Mouse (Mus musculus) C2C12 (cell line): ENCODE results near the gene Serpinb9c.

ENCODE experiments used
- CEBPB ChIP-seq: IDR thresholded peaks from one replicate; pipeline ENCODE4 v1.6.1; 2011; ENCODE audit warnings: low read depth, mild to moderate bottlenecking, control low read depth, moderate library complexity
- CTCF ChIP-seq: IDR thresholded peaks from one replicate; pipeline ENCODE4 v1.5.1; 2011; ENCODE audit not compliant: control insufficient read depth, insufficient read depth, insufficient read length

GRCm38 (mm10) chr13:33137717-33138116 is 21.8 kb downstream of the Serpinb9c start:
- TF ChIP-seq CTCF, result no peak
- TF ChIP-seq CEBPB, result no peak
